Mouse (Mus musculus): ENCODE data around the gene Sod3.

GRCm38 (mm10) chr5:52351561-52351960 lies 12.0 kb upstream of the Sod3 start:
- TF ChIP-seq CTCF (IDR thresholded peaks at IDR 0.05; ENCODE audit: control insufficient read depth, insufficient read depth, insufficient replicate concordance, low read depth, low read length) (no peak), POLR2A (IDR thresholded peaks at IDR 0.05; ENCODE audit: control insufficient read depth, low read depth, low read length) (no peak)
